Mouse (Mus musculus) spleen, adult 2 months (tissue): ENCODE results near the gene Hoxc11.

Experiments
- CTCF ChIP-seq: fragments of 200-500 bp; IDR thresholded peaks from 2 replicates; pipeline ENCODE4 v1.5.1; 2011; ENCODE audit warnings: mild to moderate bottlenecking, inconsistent platforms; ENCODE audit not compliant: insufficient read depth, insufficient read length, insufficient replicate concordance; ENCODE audit errors: extremely low read depth
- POLR2A ChIP-seq: fragments of 200-500 bp; IDR thresholded peaks from 2 replicates; pipeline ENCODE4 v1.6.1; 2011; ENCODE audit warnings: low read depth, low read length, inconsistent platforms

GRCm38 (mm10) chr15:102917972-102918572 lies 36.2 kb upstream of the Hoxc11 start:
- no peak for TF ChIP-seq CTCF
- no peak for TF ChIP-seq POLR2A
